Mouse (Mus musculus) layer of hippocampus, postnatal 36 days (tissue): ENCODE data around the gene Cntd1. TPM values are rescaled to one million over a fixed set of nuclear protein-coding genes. Genes with fewer than 3 reads are reported as not detected.

ENCODE experiments used
- DNase-seq, 2 experiments: peaks; one replicate each; pipeline ENCODE4 v3.0.0; 2022
- total RNA-seq, 2 experiments: library from RNA; stranded (reverse); gene quantifications; 2 replicates each; pipeline ENCODE4 v1.2.3; 2021

Gene Cntd1
- total RNA-seq, 2 experiments from 2014 or later, result 0.58 to 0.67 TPM

- peak; percentile 82 to 86 for DNase-seq
Observed at GRCm38 (mm10) chr11:101253613-101254389, 25.0 kb upstream of the Cntd1 start, which contains the start of gene Vps25. Gene Vps25, plus strand, starts transcription at chr11:101253707.

GRCm38 (mm10) chr11:101255826-101256775 lies 22.7 kb upstream of the Cntd1 start:
- DNase-seq, result no peak

- peak; percentile 64 to 75 for DNase-seq
Observed at GRCm38 (mm10) chr11:101259261-101259712, 19.5 kb upstream of the Cntd1 start.

GRCm38 (mm10) chr11:101259948-101260825 lies 18.6 kb upstream of the Cntd1 start, which contains the start of gene Wnk4:
Gene Wnk4, plus strand, starts transcription at chr11:101260567.
- no peak for DNase-seq

GRCm38 (mm10) chr11:101260826-101261380 lies 17.9 kb upstream of the Cntd1 start:
- no peak for DNase-seq

GRCm38 (mm10) chr11:101262272-101262967 lies 16.4 kb upstream of the Cntd1 start:
- no peak for DNase-seq

- DNase-seq, result no peak
Observed at GRCm38 (mm10) chr11:101263138-101263988, 15.4 kb upstream of the Cntd1 start.

GRCm38 (mm10) chr11:101263989-101264280 lies 14.9 kb upstream of the Cntd1 start:
- DNase-seq, result no peak

- DNase-seq, result no peak
Observed at GRCm38 (mm10) chr11:101264954-101265471, 13.8 kb upstream of the Cntd1 start.

- DNase-seq, result no peak
Observed at GRCm38 (mm10) chr11:101265906-101266305, 12.9 kb upstream of the Cntd1 start.

GRCm38 (mm10) chr11:101269577-101270116 lies 9.2 kb upstream of the Cntd1 start:
- DNase-seq, result no peak

- DNase-seq, result no peak
Observed at GRCm38 (mm10) chr11:101272446-101272845, 6.4 kb upstream of the Cntd1 start.

- DNase-seq, result no peak
Observed at GRCm38 (mm10) chr11:101275309-101275708, 3.5 kb upstream of the Cntd1 start.

- no peak for DNase-seq
Observed at GRCm38 (mm10) chr11:101276319-101277070, 2.3 kb upstream of the Cntd1 start.

- DNase-seq, result peak in 1 of 2 experiments; percentile 30
Observed at GRCm38 (mm10) chr11:101277381-101278222, 1.2 kb upstream of the Cntd1 start.

GRCm38 (mm10) chr11:101279193-101279569 lies 369 bp downstream of the Cntd1 start:
- DNase-seq, result no peak

GRCm38 (mm10) chr11:101280837-101281236 lies 2.0 kb downstream of the Cntd1 start:
- no peak for DNase-seq

- no peak for DNase-seq
Observed at GRCm38 (mm10) chr11:101282896-101283295, 4.1 kb downstream of the Cntd1 start.
